Mouse (Mus musculus) lung, adult 2 months (tissue): Measurements from ENCODE around the gene Dusp14.

ENCODE experiments used
- CTCF ChIP-seq: fragments of 200-500 bp; IDR thresholded peaks from 2 replicates; pipeline ENCODE4 v1.5.1; 2011; ENCODE audit warnings: mild to moderate bottlenecking, low read length, control low read depth; ENCODE audit not compliant: insufficient read depth
- POLR2A ChIP-seq: fragments of 200-500 bp; IDR thresholded peaks from 2 replicates; pipeline ENCODE4 v1.6.1; 2011; ENCODE audit warnings: low read depth, mild to moderate bottlenecking, control low read depth, low read length, borderline replicate concordance; ENCODE audit errors: extremely low read depth

DNA sequence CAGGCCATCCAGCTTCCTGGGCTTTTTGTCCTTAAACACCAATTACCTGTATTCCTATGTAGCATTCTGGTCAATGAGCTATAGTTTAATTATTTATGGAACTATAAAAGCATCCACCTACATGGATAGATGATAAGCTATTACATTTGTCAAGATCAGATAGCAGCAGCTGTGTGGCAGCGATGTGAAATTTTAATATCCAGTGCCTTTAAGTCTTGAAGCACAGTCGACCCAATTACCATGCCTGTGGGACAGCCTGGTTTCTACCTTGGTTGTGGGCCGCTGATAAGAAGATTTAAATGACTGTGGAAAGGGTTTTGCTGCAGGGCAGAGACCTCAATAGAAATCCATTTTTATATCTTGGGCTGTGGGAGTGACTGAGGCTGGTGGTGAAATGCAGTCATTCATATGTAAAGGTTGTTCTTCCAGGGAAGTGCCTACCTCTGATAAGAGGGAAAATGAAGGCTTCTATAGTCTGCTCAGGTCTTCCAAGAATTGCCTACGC is 69.6 kb downstream of the Dusp14 start:
- TF ChIP-seq CTCF (no peak), POLR2A (no peak)
